Mouse (Mus musculus) induced T-regulatory cell, adult 2 months (primary cell): ENCODE results near the gene Efhd2.

ENCODE experiments used
- DNase-seq: peaks from one replicate; pipeline ENCODE4 v3.0.0-alpha.2; 2012; ENCODE audit warnings: low read depth

Efhd2 gene

GRCm38 (mm10) chr4:141858501-141858900 is 16.2 kb downstream of the Efhd2 start:
- no peak for DNase-seq

GRCm38 (mm10) chr4:141857422-141857930 is 17.2 kb downstream of the Efhd2 start:
- DNase-seq, result peak; percentile 81

GRCm38 (mm10) chr4:141853437-141853836 is 21.3 kb downstream of the Efhd2 start:
- peak; percentile 87 for DNase-seq

- DNase-seq, result no peak
Observed at GRCm38 (mm10) chr4:141845999-141846398, 28.7 kb downstream of the Efhd2 start, which contains the start of gene Ctrc. Gene Ctrc (minus strand): TSS chr4:141846359.

GRCm38 (mm10) chr4:141834536-141835095 is 40.1 kb downstream of the Efhd2 start:
- DNase-seq, result no peak

- DNase-seq, result no peak
Observed at GRCm38 (mm10) chr4:141833911-141834310, 40.8 kb downstream of the Efhd2 start.

DNA sequence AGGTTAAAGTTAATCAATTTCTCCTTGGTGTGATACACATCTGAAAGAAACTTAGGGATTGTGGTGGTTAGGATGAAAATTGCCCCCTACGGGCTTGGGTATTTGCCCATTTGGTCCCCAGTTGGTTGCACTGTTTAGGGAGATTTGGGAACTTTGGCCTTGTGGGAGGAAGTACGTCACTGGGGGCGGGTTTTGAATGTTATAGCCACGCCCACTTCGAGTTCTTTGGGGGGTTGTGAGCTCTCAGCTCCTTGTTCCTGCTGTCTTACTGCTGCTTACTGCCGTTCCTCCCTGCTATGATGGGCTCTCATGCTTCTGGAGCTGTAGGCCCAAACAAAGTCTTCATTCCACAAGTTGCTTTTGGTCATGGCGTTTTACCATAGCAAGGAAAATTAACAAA is 43.4 kb downstream of the Efhd2 start:
- no peak for DNase-seq

DNA sequence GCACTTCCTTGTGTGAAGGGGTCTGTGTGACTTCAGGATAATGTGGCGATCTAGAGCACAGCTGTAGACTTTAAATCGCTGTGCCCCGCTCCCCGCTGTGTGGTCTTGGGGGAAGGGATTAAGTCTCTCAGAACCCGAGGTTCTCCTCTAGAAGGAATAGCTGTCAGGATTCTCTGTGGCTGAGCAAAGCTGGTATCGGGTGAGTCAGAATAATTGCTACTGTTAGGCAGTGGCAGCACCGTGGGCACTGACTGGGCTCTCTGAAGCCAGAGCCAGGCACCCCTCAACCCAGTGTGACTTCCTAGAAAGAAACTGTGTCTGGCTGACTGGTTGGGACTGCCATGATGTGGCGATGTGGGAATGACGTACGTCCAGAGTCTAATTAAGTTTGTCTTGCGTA is 44.3 kb downstream of the Efhd2 start:
- DNase-seq, result no peak

GRCm38 (mm10) chr4:141828177-141828576 is 46.5 kb downstream of the Efhd2 start:
- DNase-seq, result no peak

GRCm38 (mm10) chr4:141827401-141827800 is 47.3 kb downstream of the Efhd2 start:
- DNase-seq, result no peak

- DNase-seq, result no peak
Observed at GRCm38 (mm10) chr4:141826060-141826459, 48.7 kb downstream of the Efhd2 start, which contains the start of gene Cela2a. Gene Cela2a (minus strand): TSS chr4:141826160.

GRCm38 (mm10) chr4:141822979-141823378 is 51.7 kb downstream of the Efhd2 start:
- peak; percentile 51 for DNase-seq

GRCm38 (mm10) chr4:141822089-141822488 is 52.6 kb downstream of the Efhd2 start:
- DNase-seq, result no peak

GRCm38 (mm10) chr4:141821178-141821577 is 53.5 kb downstream of the Efhd2 start:
- no peak for DNase-seq

DNA sequence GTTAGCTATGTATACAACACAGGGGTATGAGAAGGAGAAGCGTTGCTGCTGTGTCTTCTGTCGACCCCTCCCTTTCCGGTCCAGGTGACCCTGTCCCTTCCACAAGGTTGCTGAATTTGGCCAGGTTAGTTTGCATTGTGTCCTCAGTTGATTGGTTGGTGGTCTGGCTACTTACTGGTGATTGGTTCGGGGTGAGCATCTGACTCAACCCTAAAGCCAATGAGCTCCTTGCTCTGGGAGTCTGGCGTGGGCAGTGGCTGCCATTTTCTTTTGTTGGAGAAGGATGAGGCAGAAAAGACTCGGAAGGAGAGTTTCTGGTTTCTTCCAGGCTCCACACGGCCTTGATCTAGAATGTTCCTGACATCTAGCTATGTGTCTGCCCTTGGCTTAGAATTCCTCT is 55.4 kb downstream of the Efhd2 start:
- DNase-seq, result no peak

DNA sequence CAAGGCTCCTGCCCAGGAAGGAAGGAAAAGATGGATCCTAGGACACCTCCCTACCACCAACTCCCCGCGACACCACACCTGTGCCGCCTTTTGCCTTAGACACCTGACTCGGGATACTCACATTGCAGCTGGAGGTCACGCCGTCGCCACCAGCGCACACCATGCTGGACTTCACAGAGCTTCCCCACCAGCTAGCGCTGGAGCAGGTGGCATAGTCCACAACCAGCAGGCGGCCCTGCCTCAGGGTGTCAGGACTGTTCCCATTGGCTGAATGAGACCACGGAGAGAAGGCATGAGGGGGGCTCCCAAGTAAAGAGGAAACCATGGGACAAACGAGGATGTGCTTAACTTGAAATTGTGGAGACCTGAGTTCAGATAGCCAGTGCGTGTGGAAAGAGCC is 55.9 kb downstream of the Efhd2 start:
- no peak for DNase-seq

DNA sequence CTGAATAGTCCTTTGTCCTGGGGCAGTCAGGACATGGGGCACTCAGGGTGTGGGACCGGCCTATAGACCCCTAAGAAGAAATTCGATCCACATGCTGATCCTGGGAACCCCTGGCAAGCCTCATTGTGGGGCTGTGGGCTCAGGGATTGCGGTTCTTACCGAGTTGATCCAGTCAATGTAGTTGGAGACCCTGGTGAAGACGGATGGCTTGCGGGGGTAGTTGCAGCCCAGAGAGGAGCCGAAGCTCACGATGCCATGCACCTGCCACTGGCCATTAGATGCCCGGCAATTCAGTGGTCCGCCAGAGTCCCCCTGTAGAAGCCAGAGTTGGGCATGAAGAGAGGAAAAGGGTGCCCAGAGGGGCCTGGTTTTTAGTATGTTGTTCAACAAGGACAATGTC is 57.0 kb downstream of the Efhd2 start:
- no peak for DNase-seq

- no peak for DNase-seq
Observed at GRCm38 (mm10) chr4:141816776-141817655, 57.7 kb downstream of the Efhd2 start.

- no peak for DNase-seq
Observed at GRCm38 (mm10) chr4:141816267-141816666, 58.5 kb downstream of the Efhd2 start.

DNA sequence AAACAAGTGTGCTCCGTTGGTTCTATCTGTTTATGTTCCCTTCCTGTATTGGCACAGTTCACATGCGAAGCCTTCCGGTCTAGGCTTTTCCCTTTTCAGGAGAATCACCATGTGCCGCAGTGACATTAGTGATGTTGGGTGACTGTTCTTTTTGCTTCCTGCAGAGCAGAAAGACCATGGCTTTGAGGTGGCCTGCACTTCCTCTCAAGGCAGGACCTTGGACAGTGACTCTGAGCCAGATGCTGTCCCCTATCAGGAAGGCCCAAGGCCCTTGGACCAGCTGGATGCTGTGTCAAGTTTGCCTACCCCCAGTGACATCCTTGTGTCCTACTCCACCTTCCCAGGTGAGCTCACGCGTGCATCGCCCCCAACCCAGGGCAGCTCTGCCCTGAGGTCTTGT is 63.3 kb downstream of the Efhd2 start:
- no peak for DNase-seq

DNA sequence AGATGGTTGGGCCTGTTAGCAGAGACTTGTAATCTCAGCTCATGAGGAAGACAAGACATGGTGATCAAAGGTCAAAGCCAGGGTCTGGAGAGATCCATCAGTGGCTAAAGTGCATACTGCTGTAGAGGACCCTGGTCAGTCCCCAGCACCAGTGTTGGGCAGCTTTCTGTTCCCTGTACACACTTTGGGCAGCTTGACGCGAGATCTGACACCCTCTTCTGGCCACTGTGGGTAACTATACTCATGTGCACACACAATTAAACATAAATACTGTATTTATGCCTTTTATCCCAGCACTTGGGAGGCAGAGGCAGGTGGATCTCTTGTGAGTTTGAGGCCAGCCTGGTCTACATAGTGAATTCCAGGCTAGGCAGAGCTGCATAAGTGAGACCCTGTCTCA is 63.7 kb downstream of the Efhd2 start:
- no peak for DNase-seq

GRCm38 (mm10) chr4:141809850-141810464 is 64.8 kb downstream of the Efhd2 start:
- peak; percentile 70 for DNase-seq
